Mouse (Mus musculus): ENCODE data around the gene Zfp951.
"Not testable (repeated sequence)": the region's sequence is repeated elsewhere in the genome, so short reads cannot be mapped to it uniquely, and the experiment has no call there.

Gene Zfp951

GRCm38 (mm10) chr5:104859962-104860525 is at the start of gene Zfp951:
Gene Zfp951 (minus strand): TSS chr5:104860070.
- peak; percentile 58 to 70 for DNase-seq (ENCODE audit: low spot score in 2 of 2)

DNA sequence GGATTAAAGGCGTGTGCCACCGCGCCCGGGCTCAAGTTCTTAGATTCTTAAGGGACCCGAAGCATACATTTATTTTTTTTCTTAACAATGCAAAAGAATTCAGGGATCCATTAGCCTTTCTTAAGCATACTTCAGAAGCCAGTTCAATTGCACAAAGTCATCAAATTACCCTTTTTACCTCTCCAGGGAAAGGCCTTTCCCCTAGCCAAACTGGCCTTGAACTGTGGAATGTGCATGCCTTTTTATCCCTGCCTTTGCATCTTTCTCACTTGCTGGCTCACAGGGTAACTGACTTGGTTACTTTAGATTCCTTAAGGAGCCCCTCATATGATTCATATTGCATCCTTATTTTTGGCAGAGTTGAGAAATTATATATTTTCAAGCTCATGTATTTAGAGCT is 46.7 kb upstream of the Zfp951 start:
- DNase-seq (ENCODE audit: low spot score in 2 of 2): not testable (repeated sequence)

- DNase-seq (ENCODE audit: low spot score in 2 of 2): not testable (repeated sequence)
These were observed 567 bp downstream of the Zfp951 start for GRCm38 (mm10) chr5:104859045-104859961.

GRCm38 (mm10) chr5:104854546-104854945 is 5.3 kb downstream of the Zfp951 start:
- not testable (repeated sequence) for DNase-seq (ENCODE audit: low spot score in 2 of 2)

DNA sequence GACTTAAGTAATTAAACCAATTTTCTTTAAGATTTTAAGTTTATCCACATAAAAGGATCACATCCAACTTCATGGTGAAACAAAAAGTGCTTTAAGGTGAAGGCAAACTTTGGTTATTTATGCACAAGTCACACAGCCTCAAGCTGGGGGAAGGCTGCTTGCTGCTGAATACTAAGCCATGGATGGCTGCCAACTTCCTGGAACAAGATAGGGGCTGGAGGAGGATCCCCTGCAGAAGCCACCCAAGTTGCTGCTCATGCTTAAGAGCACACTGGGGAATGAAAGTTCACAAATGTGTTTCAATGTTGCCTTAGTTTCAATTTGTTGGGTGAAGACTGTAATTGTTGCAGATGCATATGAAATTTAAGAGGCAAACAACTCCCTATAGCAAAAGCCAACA is 26.5 kb downstream of the Zfp951 start:
- DNase-seq (ENCODE audit: low spot score in 2 of 2): no peak

DNA sequence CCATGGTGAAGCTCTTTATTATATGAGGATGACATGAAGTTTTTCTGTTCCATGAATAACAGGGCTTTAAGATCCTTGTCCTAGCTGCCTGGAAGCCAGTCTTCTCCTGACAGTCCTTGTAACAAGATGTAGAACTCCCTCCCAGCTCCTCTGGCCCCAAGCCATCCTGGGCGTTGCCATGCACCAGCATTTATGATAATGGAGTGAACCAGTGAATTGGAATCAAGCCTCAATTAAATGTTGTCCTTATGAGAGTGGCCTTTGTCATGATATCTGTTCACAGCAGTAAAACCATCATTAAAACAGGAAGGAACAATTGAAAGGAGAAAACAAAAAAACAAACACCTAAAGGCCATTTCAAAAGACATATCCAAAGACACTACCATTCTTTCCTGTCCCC is 30.3 kb downstream of the Zfp951 start:
- DNase-seq (ENCODE audit: low spot score in 2 of 2): no peak

- DNase-seq (ENCODE audit: low spot score in 2 of 2): not testable (repeated sequence)
These were observed 89.7 kb downstream of the Zfp951 start for GRCm38 (mm10) chr5:104770138-104770537.

Measured in spleen, postnatal 36 days (tissue).